Mouse (Mus musculus) spleen, adult 2 months (tissue): Measurements from ENCODE around the gene Calm3. TPM values are rescaled to one million over a fixed set of nuclear protein-coding genes. Genes with fewer than 3 reads are reported as not detected.

Source experiments
- DNase-seq, 2 experiments: peaks; one replicate each; pipeline versions ENCODE4 v3.0.0 to v3.0.0-alpha.2; 2012 to 2021; ENCODE audit warnings: low spot score in 2 of 2, low read depth in 1 of 2
- H3K27ac ChIP-seq: fragments of 200-500 bp; 2 replicates; pipeline ENCODE4 v1.5.1; 2012; ENCODE audit warnings: low read length, inconsistent platforms; ENCODE audit not compliant: insufficient read depth
- H3K27me3 ChIP-seq: fragments of 200-500 bp; 2 replicates; pipeline ENCODE4 v1.6.1; 2012; ENCODE audit warnings: mild to moderate bottlenecking, moderate library complexity, low read length, inconsistent platforms; ENCODE audit not compliant: control insufficient read depth, insufficient read depth
- H3K36me3 ChIP-seq: fragments of 200-500 bp; 2 replicates; pipeline ENCODE4 v1.6.1; 2012; ENCODE audit warnings: mild to moderate bottlenecking, low read length, inconsistent platforms; ENCODE audit not compliant: control insufficient read depth, insufficient read depth
- H3K4me1 ChIP-seq: fragments of 200-500 bp; 2 replicates; pipeline ENCODE4 v1.6.1; 2011; ENCODE audit warnings: inconsistent platforms; ENCODE audit not compliant: control insufficient read depth, insufficient read depth, insufficient read length
- H3K4me3 ChIP-seq: fragments of 200-500 bp; 2 replicates; pipeline ENCODE4 v1.5.1; 2011; ENCODE audit warnings: mild to moderate bottlenecking, inconsistent platforms; ENCODE audit not compliant: insufficient read depth, insufficient read length; ENCODE audit errors: extremely low read depth
- CTCF ChIP-seq: fragments of 200-500 bp; IDR thresholded peaks from 2 replicates; pipeline ENCODE4 v1.5.1; 2011; ENCODE audit warnings: mild to moderate bottlenecking, inconsistent platforms; ENCODE audit not compliant: insufficient read depth, insufficient read length, insufficient replicate concordance; ENCODE audit errors: extremely low read depth
- POLR2A ChIP-seq: fragments of 200-500 bp; IDR thresholded peaks from 2 replicates; pipeline ENCODE4 v1.6.1; 2011; ENCODE audit warnings: low read depth, low read length, inconsistent platforms
- WGBS: fragments of 180-500 bp; shearing (Covaris S2); methylation state at CpG from one replicate; pipeline ENCODE4 v1.1.7; 2018; 5-methylcytosine and 5-hydroxymethylcytosine counted together
- polyA plus RNA-seq: library from polyadenylated mRNA; depleted of rRNA; stranded (reverse); fragments of >200 nt; gene quantifications from 2 replicates; pipeline ENCODE4 v1.2.3, GENCODE M21; 2012

Gene Calm3
- polyA plus RNA-seq, 1 experiment, result 166 TPM

- Histone ChIP-seq H3K4me1 (no peaks in the 10 kb centered on the region), H3K4me3 (no peak overlapping the region), H3K36me3 (peaks cover 33% of the 10 kb centered on the region), H3K27me3 (no peaks in the 10 kb centered on the region), H3K27ac (no peak overlapping the region)
- WGBS, result 42% methylated on average over 10 of the region's 10 CpGs
- no peak for TF ChIP-seq POLR2A
- TF ChIP-seq CTCF, result peak; percentile 92
- peak; percentile 40 to 68 for DNase-seq
Observed at GRCm38 (mm10) chr7:16913806-16914452, 10.0 kb downstream of the Calm3 start.

GRCm38 (mm10) chr7:16912360-16912759 is 11.6 kb downstream of the Calm3 start:
- DNase-seq, result no peak

GRCm38 (mm10) chr7:16911904-16912303 is 12.0 kb downstream of the Calm3 start:
- Histone ChIP-seq H3K27ac (no peak overlapping the region), H3K27me3 (no peaks in the 10 kb centered on the region), H3K4me3 (no peak overlapping the region), H3K36me3 (peaks cover 17% of the 10 kb centered on the region), H3K4me1 (peaks cover 4% of the 10 kb centered on the region)
- WGBS, result 95% methylated on average over 3 of the region's 3 CpGs
- TF ChIP-seq POLR2A, result no peak
- no peak for TF ChIP-seq CTCF
- no peak for DNase-seq

More at GRCm38 (mm10) chr7:16912360-16912759, 11.6 kb downstream of the Calm3 start:
- Histone ChIP-seq H3K4me3 (no peak overlapping the region), H3K4me1 (no peaks in the 10 kb centered on the region; the same call in 1 of the 2 replicates), H3K27me3 (no peaks in the 10 kb centered on the region), H3K27ac (no peak overlapping the region), H3K36me3 (peaks cover 20% of the 10 kb centered on the region)
- 90% methylated on average over 6 of the region's 6 CpGs for WGBS
- no peak for TF ChIP-seq POLR2A
- TF ChIP-seq CTCF, result no peak

GRCm38 (mm10) chr7:16909909-16910308 is 14.0 kb downstream of the Calm3 start:
- no peak for DNase-seq
- no peak overlapping the region for H3K27ac ChIP-seq
- WGBS, result 24% methylated on average over 10 of the region's 10 CpGs
- H3K27me3 ChIP-seq, result no peaks in the 10 kb centered on the region
- peaks cover 14% of the 10 kb centered on the region for H3K4me1 ChIP-seq
- H3K4me3 ChIP-seq, result no peak overlapping the region
- no peak for TF ChIP-seq CTCF
- TF ChIP-seq POLR2A, result no peak
- H3K36me3 ChIP-seq, result 0 out of 2 replicates have a peak, but pooled peaks cover 3% of the 10 kb centered on the region

GRCm38 (mm10) chr7:16908859-16909258 is 15.1 kb downstream of the Calm3 start:
- peaks cover 14% of the 10 kb centered on the region for H3K4me1 ChIP-seq
- no peaks in the 10 kb centered on the region for H3K27me3 ChIP-seq
- H3K4me3 ChIP-seq, result no peak overlapping the region
- H3K36me3 ChIP-seq, result no peaks in the 10 kb centered on the region
- no peak for DNase-seq
- no peak for TF ChIP-seq POLR2A
- no peak for TF ChIP-seq CTCF
- no peak overlapping the region for H3K27ac ChIP-seq
- WGBS, result 45% methylated on average over 11 of the region's 11 CpGs

GRCm38 (mm10) chr7:16908367-16908766 is 15.5 kb downstream of the Calm3 start:
- no peak for DNase-seq
- no peak for TF ChIP-seq POLR2A
- TF ChIP-seq CTCF, result no peak
- Histone ChIP-seq H3K36me3 (no peaks in the 10 kb centered on the region), H3K4me3 (no peak overlapping the region), H3K4me1 (peaks cover 14% of the 10 kb centered on the region), H3K27me3 (no peaks in the 10 kb centered on the region), H3K27ac (no peak overlapping the region)
- WGBS, result 10% methylated on average over 11 of the region's 11 CpGs

GRCm38 (mm10) chr7:16907842-16908241 is 16.1 kb downstream of the Calm3 start:
- DNase-seq, result no peak
- H3K27me3 ChIP-seq, result no peaks in the 10 kb centered on the region
- H3K36me3 ChIP-seq, result no peaks in the 10 kb centered on the region
- H3K4me3 ChIP-seq, result peak overlapping the region; percentile 23; the same call in 1 of the 2 replicates
- WGBS, result 53% methylated on average over 7 of the region's 7 CpGs
- peak overlapping the region; percentile 5; the same call in 1 of the 2 replicates for H3K27ac ChIP-seq
- peaks cover 14% of the 10 kb centered on the region for H3K4me1 ChIP-seq
- no peak for TF ChIP-seq CTCF
- TF ChIP-seq POLR2A, result no peak
